Mouse (Mus musculus): Measurements from ENCODE around the gene Zfp385c. TPM values are rescaled to one million over a fixed set of nuclear protein-coding genes. Genes with fewer than 3 reads are reported as not detected.

Gene Zfp385c
- polyA plus RNA-seq, 1 experiment from 2014 or later = 0.08 TPM

- Histone ChIP-seq H3K27ac (ENCODE audit: low read depth, low read length) (no peak overlapping the region), H3K4me1 (replicated peaks; ENCODE audit: control insufficient read depth, insufficient read depth, low read length) (no peaks in the 10 kb centered on the region), H3K4me3 (ENCODE audit: low read depth, low read length) (no peak overlapping the region), H3K36me3 (ENCODE audit: control insufficient read depth, insufficient read depth, low read length) (peaks cover 7% of the 10 kb centered on the region), H3K9ac (ENCODE audit: low read depth, low read length) (no peak overlapping the region), H3K27me3 (ENCODE audit: control insufficient read depth, insufficient read depth, low read length) (no peaks in the 10 kb centered on the region), H3K9me3 (ENCODE audit: control insufficient read depth, low read length) (no peaks in the 10 kb centered on the region), H3K4me2 (replicated peaks; ENCODE audit: low read depth, low read length) (no peak overlapping the region)
- 96% methylated on average over 3 of the region's 3 CpGs for WGBS
- DNase-seq (ENCODE audit: low spot score) (no peak), ATAC-seq (ENCODE audit: low FRiP score) (no peak)
These were observed 90.9 kb downstream of the Zfp385c start for GRCm38 (mm10) chr11:100601372-100601771.

DNA sequence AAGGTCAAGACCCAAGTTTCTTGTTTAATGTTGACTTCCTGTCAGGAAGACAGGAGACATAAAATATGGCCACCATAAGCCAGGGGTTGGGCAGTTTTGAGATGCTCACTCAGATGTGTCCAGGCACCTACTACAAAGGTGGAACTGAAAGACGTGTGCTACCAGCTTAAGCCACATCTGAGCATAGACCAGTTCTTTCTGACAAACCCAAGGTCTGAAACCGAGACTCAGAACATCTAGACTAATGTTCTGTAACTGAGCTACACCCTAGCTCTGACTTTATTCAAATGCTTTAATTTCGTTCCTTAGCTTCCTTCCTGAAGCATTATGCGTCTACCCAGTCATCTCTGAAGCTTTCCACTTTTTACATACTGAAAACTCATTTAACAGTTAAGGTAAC, 94.2 kb downstream of the Zfp385c start:
- H3K27ac ChIP-seq (ENCODE audit: low read depth, low read length) = no peak overlapping the region
- 93% methylated on average over 4 of the region's 4 CpGs for WGBS
- no peaks in the 10 kb centered on the region for H3K4me1 ChIP-seq (replicated peaks; ENCODE audit: control insufficient read depth, insufficient read depth, low read length)
- DNase-seq (ENCODE audit: low spot score) (no peak), ATAC-seq (ENCODE audit: low FRiP score) (no peak)
- peaks cover 14% of the 10 kb centered on the region for H3K36me3 ChIP-seq (ENCODE audit: control insufficient read depth, insufficient read depth, low read length)
- no peak overlapping the region for H3K4me3 ChIP-seq (ENCODE audit: low read depth, low read length)
- H3K27me3 ChIP-seq (ENCODE audit: control insufficient read depth, insufficient read depth, low read length) = no peaks in the 10 kb centered on the region
- H3K9ac ChIP-seq (ENCODE audit: low read depth, low read length) = no peak overlapping the region
- H3K9me3 ChIP-seq (ENCODE audit: control insufficient read depth, low read length) = no peaks in the 10 kb centered on the region
- no peak overlapping the region for H3K4me2 ChIP-seq (replicated peaks; ENCODE audit: low read depth, low read length)

GRCm38 (mm10) chr11:100595533-100595932, 96.7 kb downstream of the Zfp385c start:
- no peak overlapping the region for H3K4me2 ChIP-seq (replicated peaks; ENCODE audit: low read depth, low read length)
- no peak overlapping the region for H3K9ac ChIP-seq (ENCODE audit: low read depth, low read length)
- ATAC-seq (ENCODE audit: low FRiP score) = no peak
- no peak overlapping the region for H3K27ac ChIP-seq (ENCODE audit: low read depth, low read length)
- no peaks in the 10 kb centered on the region for H3K27me3 ChIP-seq (ENCODE audit: control insufficient read depth, insufficient read depth, low read length)
- WGBS = 91% methylated on average over 4 of the region's 4 CpGs
- H3K4me3 ChIP-seq (ENCODE audit: low read depth, low read length) = no peak overlapping the region
- H3K9me3 ChIP-seq (ENCODE audit: control insufficient read depth, low read length) = no peaks in the 10 kb centered on the region
- DNase-seq (ENCODE audit: low spot score) = no peak
- peaks cover 17% of the 10 kb centered on the region for H3K36me3 ChIP-seq (ENCODE audit: control insufficient read depth, insufficient read depth, low read length)
- no peaks in the 10 kb centered on the region for H3K4me1 ChIP-seq (replicated peaks; ENCODE audit: control insufficient read depth, insufficient read depth, low read length)

DNA sequence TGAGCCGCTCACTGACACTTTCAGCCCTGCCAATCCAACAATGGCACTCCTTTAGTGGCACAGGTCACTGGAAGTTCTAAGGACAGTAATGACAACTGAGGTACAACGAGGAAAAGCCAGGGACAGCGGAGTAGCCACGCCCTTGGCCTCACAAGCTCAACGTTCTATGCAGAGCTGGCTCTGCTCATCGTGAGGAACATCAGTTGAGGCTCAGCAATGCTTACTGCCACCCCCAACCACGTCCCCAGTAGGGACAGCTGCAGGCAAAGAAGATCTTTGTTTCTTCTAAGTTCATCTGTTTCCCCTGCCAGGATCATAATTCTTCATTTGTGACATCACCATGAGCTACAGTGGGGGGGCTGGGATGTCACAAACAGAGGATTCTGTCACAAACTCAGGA, 97.6 kb downstream of the Zfp385c start:
- H3K27me3 ChIP-seq (ENCODE audit: control insufficient read depth, insufficient read depth, low read length) = no peaks in the 10 kb centered on the region
- no peak overlapping the region for H3K9ac ChIP-seq (ENCODE audit: low read depth, low read length)
- WGBS = 93% methylated on average over 7 of the region's 7 CpGs
- no peak overlapping the region for H3K27ac ChIP-seq (ENCODE audit: low read depth, low read length)
- ATAC-seq (ENCODE audit: low FRiP score) = no peak
- no peak overlapping the region for H3K4me2 ChIP-seq (replicated peaks; ENCODE audit: low read depth, low read length)
- no peak overlapping the region for H3K4me3 ChIP-seq (ENCODE audit: low read depth, low read length)
- no peak for DNase-seq (ENCODE audit: low spot score)
- no peaks in the 10 kb centered on the region for H3K9me3 ChIP-seq (ENCODE audit: control insufficient read depth, low read length)
- no peaks in the 10 kb centered on the region for H3K4me1 ChIP-seq (replicated peaks; ENCODE audit: control insufficient read depth, insufficient read depth, low read length)
- H3K36me3 ChIP-seq (ENCODE audit: control insufficient read depth, insufficient read depth, low read length) = peaks cover 19% of the 10 kb centered on the region

- no peak overlapping the region for H3K9ac ChIP-seq (ENCODE audit: low read depth, low read length)
- no peak overlapping the region for H3K27ac ChIP-seq (ENCODE audit: low read depth, low read length)
- H3K4me1 ChIP-seq (replicated peaks; ENCODE audit: control insufficient read depth, insufficient read depth, low read length) = no peaks in the 10 kb centered on the region
- no peak for ATAC-seq (ENCODE audit: low FRiP score)
- no peak overlapping the region for H3K4me2 ChIP-seq (replicated peaks; ENCODE audit: low read depth, low read length)
- DNase-seq (ENCODE audit: low spot score) = no peak
- H3K36me3 ChIP-seq (ENCODE audit: control insufficient read depth, insufficient read depth, low read length) = peaks cover 19% of the 10 kb centered on the region
- 89% methylated on average over 11 of the region's 11 CpGs for WGBS
- H3K4me3 ChIP-seq (ENCODE audit: low read depth, low read length) = no peak overlapping the region
- H3K27me3 ChIP-seq (ENCODE audit: control insufficient read depth, insufficient read depth, low read length) = no peaks in the 10 kb centered on the region
- no peaks in the 10 kb centered on the region for H3K9me3 ChIP-seq (ENCODE audit: control insufficient read depth, low read length)
These were observed 99.8 kb downstream of the Zfp385c start for GRCm38 (mm10) chr11:100592346-100593046.

GRCm38 (mm10) chr11:100588462-100588861, 103.8 kb downstream of the Zfp385c start:
- H3K27ac ChIP-seq (ENCODE audit: low read depth, low read length) = no peak overlapping the region
- no peaks in the 10 kb centered on the region for H3K9me3 ChIP-seq (ENCODE audit: control insufficient read depth, low read length)
- H3K9ac ChIP-seq (ENCODE audit: low read depth, low read length) = no peak overlapping the region
- DNase-seq (ENCODE audit: low spot score) (no peak), ATAC-seq (ENCODE audit: low FRiP score) (no peak)
- no peaks in the 10 kb centered on the region for H3K4me1 ChIP-seq (replicated peaks; ENCODE audit: control insufficient read depth, insufficient read depth, low read length)
- 96% methylated on average over 2 of the region's 2 CpGs for WGBS
- no peaks in the 10 kb centered on the region for H3K27me3 ChIP-seq (ENCODE audit: control insufficient read depth, insufficient read depth, low read length)
- no peak overlapping the region for H3K4me3 ChIP-seq (ENCODE audit: low read depth, low read length)
- peaks cover 34% of the 10 kb centered on the region for H3K36me3 ChIP-seq (ENCODE audit: control insufficient read depth, insufficient read depth, low read length)
- no peak overlapping the region for H3K4me2 ChIP-seq (replicated peaks; ENCODE audit: low read depth, low read length)

GRCm38 (mm10) chr11:100585148-100585547, 107.1 kb downstream of the Zfp385c start:
- H3K4me3 ChIP-seq (ENCODE audit: low read depth, low read length) = no peak overlapping the region
- no peak overlapping the region for H3K4me2 ChIP-seq (replicated peaks; ENCODE audit: low read depth, low read length)
- DNase-seq (ENCODE audit: low spot score) (no peak), ATAC-seq (ENCODE audit: low FRiP score) (no peak)
- WGBS = over 99% methylated on average over 3 of the region's 3 CpGs
- H3K4me1 ChIP-seq (replicated peaks; ENCODE audit: control insufficient read depth, insufficient read depth, low read length) = no peaks in the 10 kb centered on the region
- no peaks in the 10 kb centered on the region for H3K27me3 ChIP-seq (ENCODE audit: control insufficient read depth, insufficient read depth, low read length)
- no peaks in the 10 kb centered on the region for H3K9me3 ChIP-seq (ENCODE audit: control insufficient read depth, low read length)
- H3K27ac ChIP-seq (ENCODE audit: low read depth, low read length) = no peak overlapping the region
- H3K9ac ChIP-seq (ENCODE audit: low read depth, low read length) = no peak overlapping the region
- H3K36me3 ChIP-seq (ENCODE audit: control insufficient read depth, insufficient read depth, low read length) = peaks cover 42% of the 10 kb centered on the region

GRCm38 (mm10) chr11:100584561-100584961, 107.7 kb downstream of the Zfp385c start:
- H3K4me2 ChIP-seq (replicated peaks; ENCODE audit: low read depth, low read length) = no peak overlapping the region
- H3K36me3 ChIP-seq (ENCODE audit: control insufficient read depth, insufficient read depth, low read length) = peaks cover 39% of the 10 kb centered on the region
- no peak overlapping the region for H3K27ac ChIP-seq (ENCODE audit: low read depth, low read length)
- no peak for ATAC-seq (ENCODE audit: low FRiP score)
- H3K9me3 ChIP-seq (ENCODE audit: control insufficient read depth, low read length) = no peaks in the 10 kb centered on the region
- H3K27me3 ChIP-seq (ENCODE audit: control insufficient read depth, insufficient read depth, low read length) = no peaks in the 10 kb centered on the region
- H3K9ac ChIP-seq (ENCODE audit: low read depth, low read length) = no peak overlapping the region
- DNase-seq (ENCODE audit: low spot score) = no peak
- no peak overlapping the region for H3K4me3 ChIP-seq (ENCODE audit: low read depth, low read length)
- WGBS = 89% methylated on average over 7 of the region's 7 CpGs
- no peaks in the 10 kb centered on the region for H3K4me1 ChIP-seq (replicated peaks; ENCODE audit: control insufficient read depth, insufficient read depth, low read length)

- no peak for DNase-seq (ENCODE audit: low spot score)
- H3K27me3 ChIP-seq (ENCODE audit: control insufficient read depth, insufficient read depth, low read length) = no peaks in the 10 kb centered on the region
- H3K4me2 ChIP-seq (replicated peaks; ENCODE audit: low read depth, low read length) = no peak overlapping the region
- H3K9me3 ChIP-seq (ENCODE audit: control insufficient read depth, low read length) = no peaks in the 10 kb centered on the region
- no peak overlapping the region for H3K9ac ChIP-seq (ENCODE audit: low read depth, low read length)
- ATAC-seq (ENCODE audit: low FRiP score) = no peak
- peaks cover 37% of the 10 kb centered on the region for H3K36me3 ChIP-seq (ENCODE audit: control insufficient read depth, insufficient read depth, low read length)
- no peaks in the 10 kb centered on the region for H3K4me1 ChIP-seq (replicated peaks; ENCODE audit: control insufficient read depth, insufficient read depth, low read length)
- H3K27ac ChIP-seq (ENCODE audit: low read depth, low read length) = no peak overlapping the region
- no peak overlapping the region for H3K4me3 ChIP-seq (ENCODE audit: low read depth, low read length)
- WGBS = 95% methylated on average over 2 of the region's 2 CpGs
These were observed 109.4 kb downstream of the Zfp385c start for GRCm38 (mm10) chr11:100582836-100583235.
